Mouse (Mus musculus) midbrain, embryonic 14.5 days (tissue): Measurements from ENCODE around the gene Hnrnpl. TPM values are rescaled to one million over a fixed set of nuclear protein-coding genes. Genes with fewer than 3 reads are reported as not detected.
A peak's percentile ranks its signal among the peaks of the same experiment; 100 is the strongest.

ENCODE experiments used
- ATAC-seq: fragments of 200-750 bp; cut with Nextera tagmentation; 2 replicates; pipeline ENCODE4 v1.8.0; 2017; ENCODE audit warnings: moderate number of reproducible peaks, moderate library complexity; ENCODE audit not compliant: low FRiP score, low TSS enrichment
- DNase-seq: peaks from one replicate; pipeline ENCODE4 v3.0.0-alpha.2; 2015
- H3K27ac ChIP-seq: fragments of 300-500 bp; sonication (generic); replicated peaks from 2 replicates; pipeline ENCODE4 v1.5.1; 2014; ENCODE audit warnings: mild to moderate bottlenecking, low read depth, low read length, moderate library complexity
- H3K27me3 ChIP-seq: fragments of 300-500 bp; sonication (generic); 2 replicates; pipeline ENCODE4 v1.6.1; 2014; ENCODE audit warnings: low read length, control low read depth, mixed read lengths; ENCODE audit not compliant: control insufficient read depth, insufficient read depth
- H3K36me3 ChIP-seq: fragments of 300-500 bp; sonication (generic); 2 replicates; pipeline ENCODE4 v1.6.1; 2014; ENCODE audit warnings: low read length, control low read depth; ENCODE audit not compliant: control insufficient read depth, insufficient read depth
- H3K4me1 ChIP-seq: fragments of 300-500 bp; sonication (generic); 2 replicates; pipeline ENCODE4 v1.6.1; 2014; ENCODE audit warnings: mild to moderate bottlenecking, antibody characterized with exemption, low read length, control low read depth; ENCODE audit not compliant: control insufficient read depth, insufficient read depth
- H3K4me2 ChIP-seq: fragments of 300-500 bp; sonication (generic); 2 replicates; pipeline ENCODE4 v1.6.1; 2014; ENCODE audit warnings: mild to moderate bottlenecking, low read length, moderate library complexity
- H3K4me3 ChIP-seq: fragments of 300-500 bp; sonication (generic); replicated peaks from 2 replicates; pipeline ENCODE4 v1.5.1; 2014; ENCODE audit warnings: low read depth, low read length
- H3K9ac ChIP-seq: fragments of 300-500 bp; sonication (generic); replicated peaks from 2 replicates; pipeline ENCODE4 v1.6.1; 2014; ENCODE audit warnings: mild to moderate bottlenecking, low read length, moderate library complexity
- H3K9me3 ChIP-seq: fragments of 300-500 bp; sonication (generic); 2 replicates; pipeline ENCODE4 v1.6.1; 2016; ENCODE audit warnings: low read length, control low read depth, mixed read lengths; ENCODE audit not compliant: control insufficient read depth
- WGBS: fragments of 180-500 bp; shearing (Covaris S2); extraction: QIAGEN DNeasy Blood & Tissue Kit; methylation state at CpG from one replicate; pipeline ENCODE4 v1.1.7; 2014; 5-methylcytosine and 5-hydroxymethylcytosine counted together
- polyA plus RNA-seq: library from polyadenylated mRNA; unstranded; fragments of >200 nt; fragmentation: Nextera tagmentation; extraction: Ambion mirVana; gene quantifications from 2 replicates; pipeline ENCODE4 v1.2.1, GENCODE M21; 2014

The Hnrnpl gene
- polyA plus RNA-seq, 1 experiment from 2014 or later = 170 TPM

DNA sequence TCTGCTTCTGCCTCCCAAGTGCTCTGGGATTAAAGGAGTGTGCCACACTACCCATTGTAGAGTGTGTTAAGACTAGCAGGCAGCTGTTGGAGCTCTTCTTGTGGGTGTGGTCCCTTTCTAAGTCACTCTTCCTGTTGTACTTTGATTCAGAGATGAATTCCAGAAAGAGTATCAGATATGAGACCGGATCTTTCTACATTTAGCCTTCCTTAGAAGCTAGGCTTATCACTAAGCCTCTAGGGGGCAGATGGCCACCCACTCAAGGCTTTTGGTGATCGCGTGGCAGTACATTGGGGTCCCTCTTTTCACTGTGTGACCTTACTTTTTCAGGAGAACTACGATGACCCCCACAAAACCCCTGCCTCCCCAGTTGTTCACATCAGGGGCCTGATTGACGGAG, 4.6 kb downstream of the Hnrnpl start:
- no peak overlapping the region for H3K27ac ChIP-seq
- WGBS = 87% methylated on average over 5 of the region's 5 CpGs
- no peaks in the 10 kb centered on the region for H3K9me3 ChIP-seq
- peaks cover 59% of the 10 kb centered on the region for H3K36me3 ChIP-seq
- no peak overlapping the region; the same call in 1 of the 2 replicates for H3K4me3 ChIP-seq
- H3K4me1 ChIP-seq = peaks cover 20% of the 10 kb centered on the region
- ATAC-seq = no peak
- no peaks in the 10 kb centered on the region for H3K27me3 ChIP-seq
- peak overlapping the region; percentile 90 for H3K4me2 ChIP-seq
- H3K9ac ChIP-seq = no peak overlapping the region
- no peak for DNase-seq

DNA sequence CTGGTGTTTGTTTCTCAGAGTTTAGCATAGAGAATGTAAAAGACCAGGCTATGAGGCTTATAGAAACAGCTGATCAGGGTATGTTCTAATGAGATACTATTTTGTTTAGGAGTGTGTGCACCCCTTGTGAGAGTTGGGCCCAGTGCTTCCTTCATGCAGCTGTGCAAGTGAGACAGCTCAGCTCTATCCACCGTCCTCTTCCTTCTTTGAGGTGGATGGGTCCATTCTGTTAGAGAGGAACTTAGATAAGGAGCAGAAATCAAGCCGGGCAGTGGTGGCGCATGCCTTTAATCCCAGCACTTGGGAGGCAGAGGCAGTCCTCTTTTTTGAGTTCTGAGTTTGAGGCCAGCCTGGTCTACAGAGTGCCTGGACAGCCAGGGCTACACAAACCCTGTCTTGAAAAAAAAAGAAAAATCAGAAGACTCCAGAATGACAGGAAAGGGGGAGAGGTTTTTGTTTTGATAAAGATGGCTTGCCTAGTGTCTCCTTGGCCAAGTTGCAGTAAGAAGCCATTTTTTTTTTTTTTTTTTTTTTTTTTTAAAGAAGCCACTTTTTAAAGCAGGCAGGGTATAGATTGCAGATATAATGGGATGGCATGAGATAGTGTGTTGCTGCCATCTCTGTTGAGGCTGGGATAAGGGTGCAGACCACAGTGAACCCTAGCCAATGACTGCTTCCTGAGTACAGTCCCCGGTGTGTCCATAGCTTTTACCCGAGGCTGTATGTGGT, 6.1 kb downstream of the Hnrnpl start:
- 90% methylated on average over 5 of the region's 5 CpGs for WGBS
- no peak overlapping the region for H3K9ac ChIP-seq
- H3K27ac ChIP-seq = no peak overlapping the region
- peaks cover 74% of the 10 kb centered on the region for H3K36me3 ChIP-seq
- ATAC-seq = no peak
- peaks cover 16% of the 10 kb centered on the region for H3K4me1 ChIP-seq
- no peak overlapping the region for H3K4me3 ChIP-seq
- DNase-seq = no peak
- no peaks in the 10 kb centered on the region for H3K9me3 ChIP-seq
- H3K4me2 ChIP-seq = no peak overlapping the region
- no peaks in the 10 kb centered on the region for H3K27me3 ChIP-seq

DNA sequence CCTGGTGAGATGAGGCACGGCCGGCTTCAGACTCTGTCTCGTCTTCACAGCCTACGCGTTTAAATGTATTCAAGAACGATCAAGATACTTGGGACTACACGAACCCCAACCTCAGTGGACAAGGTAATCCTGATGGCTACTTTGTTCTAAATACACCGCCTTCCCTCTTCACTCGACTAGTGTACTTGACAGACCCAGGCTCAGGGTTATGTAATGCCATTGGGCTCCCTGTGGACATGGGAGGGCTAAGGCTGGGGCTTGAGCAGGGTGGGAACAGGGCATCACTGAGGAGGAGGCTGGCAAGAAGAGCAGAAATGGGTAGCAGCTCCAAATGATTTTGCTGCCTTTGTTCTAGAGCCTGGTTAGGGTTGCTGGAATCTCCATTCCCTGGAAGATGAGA, 6.9 kb downstream of the Hnrnpl start:
- no peak overlapping the region for H3K4me2 ChIP-seq
- DNase-seq = no peak
- no peak overlapping the region for H3K27ac ChIP-seq
- peaks cover 81% of the 10 kb centered on the region for H3K36me3 ChIP-seq
- H3K4me3 ChIP-seq = no peak overlapping the region
- H3K9ac ChIP-seq = no peak overlapping the region
- no peaks in the 10 kb centered on the region for H3K9me3 ChIP-seq
- WGBS = 89% methylated on average over 9 of the region's 9 CpGs
- H3K4me1 ChIP-seq = peaks cover 16% of the 10 kb centered on the region
- ATAC-seq = no peak
- H3K27me3 ChIP-seq = no peaks in the 10 kb centered on the region

DNA sequence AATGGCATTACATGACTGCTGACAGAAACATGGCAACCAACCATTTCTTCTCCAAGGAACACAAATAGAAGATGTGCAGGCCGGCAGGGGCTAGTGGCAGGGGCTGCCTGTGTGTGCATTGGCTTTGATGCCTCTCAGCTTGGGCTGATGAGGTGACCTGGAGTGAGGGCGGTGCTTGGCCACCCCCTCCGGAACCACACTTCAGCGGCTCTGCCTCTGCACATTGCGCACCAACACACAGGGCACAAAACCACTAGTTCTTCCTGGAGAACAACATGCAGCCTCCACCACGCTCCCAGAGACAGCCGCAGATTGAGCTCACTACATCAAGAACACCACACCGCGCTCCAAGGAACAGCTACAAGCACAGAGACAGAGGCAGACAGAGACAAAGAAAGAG, 7.9 kb downstream of the Hnrnpl start:
- ATAC-seq (no peak), DNase-seq (no peak)
- Histone ChIP-seq H3K4me2 (no peak overlapping the region), H3K9ac (no peak overlapping the region), H3K4me1 (peaks cover 16% of the 10 kb centered on the region), H3K27ac (no peak overlapping the region), H3K36me3 (peaks cover 91% of the 10 kb centered on the region), H3K4me3 (no peak overlapping the region), H3K9me3 (no peaks in the 10 kb centered on the region), H3K27me3 (no peaks in the 10 kb centered on the region)
- 81% methylated on average over 9 of the region's 9 CpGs for WGBS

DNA sequence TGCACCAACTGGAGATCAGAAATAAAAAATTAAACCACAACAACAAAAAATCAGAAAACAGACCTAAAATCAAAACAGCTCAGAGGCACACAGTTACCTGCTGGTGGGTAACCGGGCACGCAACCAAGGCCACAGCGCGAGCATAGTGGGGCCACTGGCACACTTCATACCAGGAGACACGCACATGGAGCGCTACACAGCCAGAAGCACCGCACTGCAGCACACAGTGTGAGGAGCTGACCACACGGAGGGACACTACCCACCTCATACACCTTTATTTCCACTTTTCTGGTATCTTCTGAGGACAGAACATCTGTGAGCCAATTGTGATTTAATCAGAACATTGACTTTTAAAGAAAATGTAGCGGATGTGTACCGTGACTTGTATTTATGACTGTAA, 8.6 kb downstream of the Hnrnpl start:
- no peaks in the 10 kb centered on the region for H3K27me3 ChIP-seq
- DNase-seq (no peak), ATAC-seq (no peak)
- H3K4me1 ChIP-seq = peaks cover 14% of the 10 kb centered on the region
- WGBS = 94% methylated on average over 10 of the region's 10 CpGs
- no peak overlapping the region for H3K4me3 ChIP-seq
- H3K9me3 ChIP-seq = no peaks in the 10 kb centered on the region
- no peak overlapping the region for H3K4me2 ChIP-seq
- H3K9ac ChIP-seq = no peak overlapping the region; the same call in 1 of the 2 replicates
- peaks cover 96% of the 10 kb centered on the region for H3K36me3 ChIP-seq
- no peak overlapping the region for H3K27ac ChIP-seq

DNA sequence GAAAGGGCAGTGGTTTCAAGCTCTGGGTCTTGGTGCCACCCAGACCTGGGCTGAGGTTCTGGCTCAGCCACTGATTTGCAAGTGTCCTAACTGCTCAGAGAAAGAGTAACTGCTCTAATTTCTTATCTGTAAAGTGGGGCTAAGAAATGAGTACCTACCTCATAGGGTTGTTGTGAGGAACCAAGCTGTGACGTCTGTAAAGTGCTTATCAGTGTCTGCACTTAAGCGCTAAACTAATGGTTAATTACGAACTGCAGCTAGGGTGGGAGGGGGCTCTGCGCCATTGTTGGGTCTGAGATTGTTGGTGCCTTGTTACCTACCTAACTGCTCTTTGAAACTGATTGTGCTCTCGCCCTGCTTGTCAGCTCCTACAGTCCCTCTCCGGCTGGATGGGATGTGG, 9.2 kb downstream of the Hnrnpl start:
- Histone ChIP-seq H3K27me3 (no peaks in the 10 kb centered on the region), H3K4me1 (peaks cover 8% of the 10 kb centered on the region; the same call in 1 of the 2 replicates), H3K9me3 (no peaks in the 10 kb centered on the region), H3K4me3 (no peak overlapping the region), H3K36me3 (peaks cover 96% of the 10 kb centered on the region), H3K27ac (no peak overlapping the region), H3K9ac (no peak overlapping the region; the same call in 1 of the 2 replicates), H3K4me2 (no peak overlapping the region)
- 75% methylated on average over 6 of the region's 6 CpGs for WGBS
- no peak for DNase-seq
- no peak for ATAC-seq

DNA sequence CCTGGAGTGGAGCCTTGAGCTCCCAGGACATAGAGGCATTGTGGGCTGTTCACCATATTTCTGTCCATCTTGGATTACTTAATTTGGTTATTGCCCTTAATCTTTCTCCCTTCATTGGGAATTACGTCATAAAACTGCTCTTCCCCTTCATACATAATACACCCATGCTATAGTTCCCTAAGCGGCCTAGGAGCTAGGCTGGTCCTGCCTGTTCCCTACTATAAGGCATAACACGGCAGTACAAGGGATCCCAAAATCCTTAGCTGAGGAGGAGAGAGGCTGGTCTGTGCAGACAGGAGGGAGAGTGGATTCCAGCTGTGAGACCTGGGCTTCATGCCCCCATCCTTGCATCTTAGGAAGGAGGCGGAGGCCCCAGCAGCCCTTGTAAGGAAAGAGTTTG, 9.6 kb downstream of the Hnrnpl start:
- Histone ChIP-seq H3K27ac (no peak overlapping the region), H3K4me1 (peaks cover 3% of the 10 kb centered on the region; the same call in 1 of the 2 replicates), H3K27me3 (no peaks in the 10 kb centered on the region), H3K4me3 (no peak overlapping the region), H3K9me3 (no peaks in the 10 kb centered on the region), H3K36me3 (peaks cover 98% of the 10 kb centered on the region), H3K4me2 (no peak overlapping the region), H3K9ac (no peak overlapping the region)
- no peak for ATAC-seq
- WGBS = 80% methylated on average over 4 of the region's 4 CpGs
- DNase-seq = no peak

DNA sequence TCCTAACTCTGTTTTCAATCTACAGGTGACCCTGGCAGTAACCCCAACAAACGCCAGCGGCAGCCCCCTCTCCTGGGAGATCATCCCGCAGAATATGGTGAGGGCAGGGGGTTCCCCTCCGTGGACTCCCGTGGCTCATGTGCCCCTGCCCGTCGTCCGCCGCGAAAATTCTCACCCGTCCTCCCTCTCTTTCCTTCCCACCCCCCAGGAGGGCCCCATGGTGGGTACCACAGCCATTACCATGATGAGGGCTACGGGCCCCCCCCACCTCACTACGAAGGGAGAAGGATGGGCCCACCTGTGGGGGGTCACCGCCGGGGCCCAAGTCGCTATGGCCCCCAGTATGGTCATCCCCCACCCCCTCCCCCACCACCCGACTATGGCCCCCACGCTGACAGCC, 10.1 kb downstream of the Hnrnpl start:
- WGBS = 85% methylated on average over 18 of the region's 18 CpGs
- Histone ChIP-seq H3K9ac (no peak overlapping the region), H3K27me3 (no peaks in the 10 kb centered on the region), H3K9me3 (no peaks in the 10 kb centered on the region), H3K4me3 (no peak overlapping the region), H3K36me3 (peaks cover 98% of the 10 kb centered on the region), H3K27ac (no peak overlapping the region), H3K4me1 (peaks cover 3% of the 10 kb centered on the region; the same call in 1 of the 2 replicates), H3K4me2 (no peak overlapping the region)
- DNase-seq (no peak), ATAC-seq (no peak)

DNA sequence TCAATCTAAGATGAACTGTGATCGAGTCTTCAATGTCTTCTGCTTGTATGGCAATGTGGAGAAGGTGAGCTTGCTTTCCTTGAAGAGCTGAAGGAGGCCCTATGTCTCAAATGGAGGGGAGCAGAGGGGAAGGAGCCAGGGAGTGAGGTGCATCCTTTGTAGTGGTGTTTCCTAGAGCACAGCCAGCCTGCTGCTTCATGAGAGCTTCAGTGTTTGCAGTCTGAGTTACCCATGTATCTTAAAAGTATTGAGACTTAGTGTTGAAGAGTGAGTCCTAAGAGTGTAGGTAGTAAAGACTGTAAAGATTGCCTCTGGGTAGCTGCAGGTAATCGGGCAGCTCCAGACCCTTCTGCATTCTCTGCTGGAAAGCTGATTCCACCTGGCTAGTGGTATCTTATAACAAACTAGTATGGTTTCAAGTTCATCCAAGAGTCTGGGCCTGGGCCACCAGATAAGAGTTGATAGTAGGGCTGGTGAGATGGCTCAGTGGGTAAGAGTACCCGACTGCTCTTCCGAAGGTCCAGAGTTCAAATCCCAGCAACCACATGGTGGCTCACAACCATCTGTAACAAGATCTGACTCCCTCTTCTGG, 10.6 kb downstream of the Hnrnpl start:
- H3K36me3 ChIP-seq = peaks cover 93% of the 10 kb centered on the region
- H3K9ac ChIP-seq = no peak overlapping the region
- ATAC-seq = no peak
- 82% methylated on average over 4 of the region's 4 CpGs for WGBS
- H3K4me1 ChIP-seq = peaks cover 3% of the 10 kb centered on the region; the same call in 1 of the 2 replicates
- no peak overlapping the region for H3K27ac ChIP-seq
- no peak for DNase-seq
- H3K9me3 ChIP-seq = no peaks in the 10 kb centered on the region
- no peak overlapping the region for H3K4me2 ChIP-seq
- H3K4me3 ChIP-seq = no peak overlapping the region
- no peaks in the 10 kb centered on the region for H3K27me3 ChIP-seq
